8 mouse cellular contexts compared by ENCODE assay signal in the genomic region with DNA sequence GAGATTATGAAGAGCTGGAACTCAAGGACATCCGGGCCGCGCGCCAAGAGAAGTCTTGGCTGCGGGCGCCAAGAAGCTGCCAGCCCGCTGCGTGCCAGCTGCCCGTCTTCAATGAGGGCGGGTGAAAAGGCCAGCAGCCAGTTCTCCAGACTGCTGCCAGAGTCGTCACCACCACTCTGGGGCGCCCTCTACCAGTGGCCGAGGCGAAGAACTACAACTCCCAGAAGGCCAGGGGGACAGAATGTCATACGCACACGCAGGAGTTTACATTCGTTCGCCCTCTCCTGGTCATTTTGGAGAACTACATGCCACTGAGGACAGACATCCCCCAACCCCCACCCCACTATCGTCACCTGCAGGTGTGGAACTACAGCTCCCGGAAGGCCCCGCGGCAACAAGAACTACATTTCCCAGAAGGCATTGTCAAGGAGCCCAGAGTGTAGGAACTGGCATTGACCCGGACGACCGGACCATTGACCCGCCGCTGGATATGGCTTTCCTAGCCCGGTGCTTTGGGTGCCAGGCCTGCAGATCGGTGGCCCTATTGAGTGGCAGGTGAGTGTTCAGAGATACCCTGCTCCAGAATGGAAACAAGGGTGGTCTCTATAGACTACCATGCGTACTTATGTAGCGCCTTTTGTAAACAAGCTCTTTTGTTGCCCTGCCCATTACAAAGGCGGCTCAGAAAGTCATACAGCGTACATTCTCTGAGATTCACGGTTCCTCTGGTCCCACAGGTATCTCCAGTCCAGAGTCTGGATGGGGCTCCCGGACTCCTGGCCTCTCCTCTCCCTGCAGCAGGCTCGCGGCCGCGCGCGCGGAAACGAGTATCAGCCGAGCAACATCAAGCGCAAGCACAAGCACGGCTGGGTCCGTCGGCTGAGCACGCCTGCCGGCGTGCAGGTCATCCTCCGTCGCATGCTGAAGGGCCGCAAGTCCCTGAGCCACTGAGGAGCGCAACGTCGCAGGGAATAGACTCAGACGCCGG. TPM values are rescaled to one million over a fixed set of nuclear protein-coding genes. Genes with fewer than 3 reads are reported as not detected.
DNase-seq lines count a peak whose midpoint lies in the region; ATAC-seq lines count a peak whose summit lies in the region.

A gene (plus strand): TSS at position 447 of the 988 bp plus-strand sequence.

- H3K4me3 ChIP-seq in heart, embryonic 10.5 days, result peak within 1 kb of the TSS; percentile 86
- peak within 1 kb of the TSS; percentile 92 for H3K4me3 ChIP-seq in kidney, embryonic 15.5 days (replicated peaks)

- DNase-seq in B cell, adult 2 months, result peak; percentile 98 to 99
- peak; percentile 100 for DNase-seq in brain, adult 2 months (ENCODE audit: low read depth, low spot score)
- DNase-seq in heart, embryonic 10.5 days (ENCODE audit: low spot score), result peak; percentile 100
- DNase-seq in liver, result peak; percentile 98
- peak; percentile 98 to 99 for DNase-seq in spleen, postnatal 4 days (ENCODE audit: low spot score in 2 of 2)

- H3K27me3 ChIP-seq in heart, embryonic 10.5 days (ENCODE audit: insufficient read depth, poor library complexity, severe bottlenecking), result peaks cover 19% of the 10 kb centered on the region
- no peaks in the 10 kb centered on the region for H3K27me3 ChIP-seq in kidney, embryonic 15.5 days

- H3K36me3 ChIP-seq in heart, embryonic 10.5 days, result peaks cover 21% of the 10 kb centered on the region
- H3K36me3 ChIP-seq in kidney, embryonic 15.5 days, result peaks cover 34% of the 10 kb centered on the region

- WGBS in heart, embryonic 10.5 days, result under 1% methylated on average over 59 of the region's 59 CpGs
- under 1% methylated on average over 59 of the region's 59 CpGs for WGBS in kidney, embryonic 15.5 days

- ATAC-seq in erythroblast, adult 5-6 weeks (replicated peaks; ENCODE audit: low FRiP score, poor library complexity, severe bottlenecking), result peak; percentile 72
- peak; percentile 82 for ATAC-seq in kidney, embryonic 15.5 days (replicated peaks; ENCODE audit: low FRiP score)
- ATAC-seq in monocyte, adult 5-6 weeks (replicated peaks; ENCODE audit: insufficient number of reproducible peaks, low FRiP score, low TSS enrichment, poor library complexity, severe bottlenecking), result peak; percentile 84

- H3K9ac ChIP-seq in kidney, embryonic 15.5 days, result peak within 1 kb of the TSS; percentile 79

- H3K4me1 ChIP-seq in heart, embryonic 10.5 days, result peaks cover 46% of the 10 kb centered on the region
- H3K4me1 ChIP-seq in kidney, embryonic 15.5 days, result peaks cover 36% of the 10 kb centered on the region

- peak within 1 kb of the TSS; percentile 89 for H3K4me2 ChIP-seq in kidney, embryonic 15.5 days

- peak within 1 kb of the TSS; percentile 85 for H3K27ac ChIP-seq in heart, embryonic 10.5 days
- peak within 1 kb of the TSS; percentile 85 for H3K27ac ChIP-seq in kidney, embryonic 15.5 days

- H3K9me3 ChIP-seq in heart, embryonic 10.5 days, result no peaks in the 10 kb centered on the region
- no peaks in the 10 kb centered on the region for H3K9me3 ChIP-seq in kidney, embryonic 15.5 days (replicated peaks)

RNA-seq across cellular contexts. Expression of the gene that starts here (rescaled TPM):
- total RNA-seq in erythroblast, adult 5-6 weeks (2015; ENCODE audit: low replicate concordance), result 1.9 and 20.9 TPM in 2 replicates
- 6.0 and 12.1 TPM in 2 replicates for total RNA-seq in erythroblast, adult 5-6 weeks (2017; ENCODE audit: low replicate concordance)
- polyA plus RNA-seq in heart, embryonic 10.5 days (2016; fragmentation: Nextera tagmentation; extraction: Ambion mirVana), result 172 and 181 TPM in 2 replicates
- 178 and 198 TPM in 2 replicates for polyA plus RNA-seq in kidney, embryonic 15.5 days (2015; fragmentation: Nextera tagmentation; extraction: Ambion mirVana)
- 5.7 to 17.9 TPM (median 13.7 TPM) in 3 replicates for total RNA-seq in monocyte, adult 5-6 weeks (2017)

Comparison
In these comparisons a context has a peak if more than half of its experiments do, and no peak if none do; other contexts are left out.
1. Peak in every context shown above with its lines: DNase-seq, ATAC-seq, H3K4me3 ChIP-seq and H3K27ac ChIP-seq.